Mouse (Mus musculus) retina, postnatal 1 day (tissue): ENCODE results near the gene Endod1.
"Not testable (repeated sequence)": the region's sequence is repeated elsewhere in the genome, so short reads cannot be mapped to it uniquely, and the experiment has no call there.

ENCODE experiments used
- DNase-seq: peaks from one replicate; pipeline ENCODE4 v3.0.0-alpha.2; 2012

Gene Endod1

DNA sequence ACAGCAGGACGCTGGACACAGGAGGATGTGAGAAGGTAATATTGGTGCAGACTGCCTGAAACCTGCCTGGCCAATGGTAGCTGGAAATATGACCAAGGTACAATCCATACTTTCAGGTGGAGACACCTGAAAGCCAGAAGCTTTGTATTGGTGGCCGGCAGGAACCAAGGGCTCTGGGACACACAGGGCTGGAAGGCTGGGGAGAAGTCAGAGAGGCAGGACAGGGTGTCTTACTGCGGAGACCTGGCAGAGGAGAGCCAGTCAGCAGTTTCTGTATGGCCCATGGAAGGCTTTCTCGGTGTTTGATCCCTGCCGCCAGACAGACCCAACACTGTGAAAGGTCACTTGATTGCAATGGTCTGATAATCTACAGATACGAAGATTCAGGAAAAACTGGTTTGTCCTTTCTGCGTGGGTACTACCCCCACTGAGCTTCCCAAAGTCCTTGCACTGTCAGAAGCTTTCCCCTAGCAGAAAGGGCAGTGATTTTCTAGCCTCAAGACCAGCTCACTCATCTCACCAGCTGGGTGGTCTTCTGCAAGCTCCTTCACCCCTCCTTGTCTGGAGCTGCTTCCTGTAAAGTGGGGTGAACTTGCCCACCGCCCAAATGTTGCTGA is 1.4 kb downstream of the Endod1 start:
- no peak for DNase-seq

DNA sequence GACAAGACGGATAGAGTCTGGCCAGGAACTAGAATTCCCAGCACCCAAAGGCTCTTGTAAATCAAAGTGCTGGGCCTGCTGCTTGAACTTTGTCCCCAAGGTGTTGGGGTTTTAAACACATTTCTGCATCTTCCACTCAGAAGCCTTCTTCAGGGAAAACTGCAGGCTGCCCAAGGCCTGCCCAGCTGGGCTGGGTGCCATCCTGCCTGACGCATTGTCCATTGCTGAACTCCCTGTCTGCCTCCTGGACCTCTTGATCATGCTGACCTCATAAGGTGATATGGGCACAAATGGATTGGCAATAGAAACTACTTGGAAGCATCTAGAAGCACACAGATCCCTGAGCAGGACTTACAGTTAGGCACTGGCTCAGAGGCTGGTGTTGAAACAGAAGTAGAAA is 3.2 kb downstream of the Endod1 start:
- DNase-seq, result no peak

DNA sequence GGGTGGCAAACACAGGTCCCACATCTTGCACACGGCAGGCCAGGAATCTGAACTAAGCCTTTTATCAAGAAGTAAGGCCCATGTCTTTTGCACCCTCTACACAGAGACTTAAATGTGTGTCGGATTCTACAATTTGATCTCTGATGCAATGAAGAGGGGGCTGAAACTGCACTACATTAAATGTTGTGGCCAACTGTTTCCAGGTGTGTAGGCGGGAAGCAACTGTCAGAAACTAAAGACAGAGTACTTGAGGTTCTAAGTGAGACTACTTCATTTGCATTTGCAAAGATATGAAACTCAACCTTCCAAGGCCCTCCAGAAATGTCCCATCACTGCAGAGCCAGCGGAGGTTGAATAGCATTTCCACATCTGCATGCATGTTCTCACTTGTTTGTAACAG is 5.2 kb downstream of the Endod1 start:
- no peak for DNase-seq

DNA sequence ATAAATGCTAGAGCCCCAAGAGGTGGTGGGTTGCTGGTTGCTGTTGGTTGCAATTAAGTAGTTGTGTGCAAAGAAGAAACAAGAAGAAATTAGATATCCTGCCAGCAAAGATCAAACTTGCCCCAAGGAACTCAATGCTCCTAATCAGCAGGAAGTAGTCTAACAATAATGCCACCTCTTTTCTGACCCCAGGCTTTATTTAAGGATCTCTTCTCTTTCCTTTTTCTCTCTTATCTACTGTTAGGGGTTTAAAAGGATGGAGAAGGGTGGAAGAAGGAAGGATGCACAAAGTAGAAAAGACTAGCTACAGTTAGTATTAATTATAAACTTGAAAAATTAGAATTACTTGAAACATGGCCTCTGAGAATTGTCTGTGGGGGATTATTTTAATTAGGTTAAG is 8.9 kb downstream of the Endod1 start:
- DNase-seq, result no peak

DNA sequence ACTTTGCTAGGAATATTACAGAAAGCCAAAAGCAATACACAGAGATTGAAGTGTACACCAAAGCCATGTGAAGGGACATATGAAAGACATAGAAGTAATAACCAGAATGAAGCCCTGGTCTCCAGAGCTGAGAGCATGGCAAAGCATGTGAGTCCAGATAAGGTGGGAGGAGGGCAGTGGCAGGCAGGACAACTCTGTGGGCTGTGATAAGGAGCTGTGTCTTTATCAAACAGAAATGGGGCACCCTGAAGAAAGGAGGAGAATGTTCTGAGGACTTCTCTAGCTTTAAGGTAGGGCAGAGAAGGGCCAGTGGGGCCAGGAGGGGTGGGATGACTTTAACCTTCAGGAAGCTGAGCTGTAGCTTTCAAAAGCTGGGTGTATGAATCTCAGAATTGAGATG is 12.0 kb downstream of the Endod1 start:
- no peak for DNase-seq

DNA sequence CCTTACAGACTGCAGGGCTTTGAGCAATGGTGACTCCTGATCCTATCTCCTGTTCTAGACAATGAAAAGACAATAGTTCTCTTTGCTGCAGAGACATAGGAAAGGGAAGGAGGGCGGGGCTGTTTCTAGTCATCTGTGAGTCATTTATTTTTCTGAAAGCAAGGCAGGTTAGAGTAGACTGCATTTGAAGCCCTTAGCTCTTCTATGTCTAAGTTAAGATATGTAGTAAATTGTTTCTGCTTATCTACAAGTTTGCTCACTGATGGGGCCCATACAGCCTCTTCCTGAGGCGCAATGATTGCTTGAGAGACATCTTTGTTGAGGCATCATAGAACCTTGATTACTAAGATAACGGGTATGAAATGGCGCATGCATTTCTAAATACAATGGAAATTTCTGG is 13.5 kb downstream of the Endod1 start:
- no peak for DNase-seq

DNA sequence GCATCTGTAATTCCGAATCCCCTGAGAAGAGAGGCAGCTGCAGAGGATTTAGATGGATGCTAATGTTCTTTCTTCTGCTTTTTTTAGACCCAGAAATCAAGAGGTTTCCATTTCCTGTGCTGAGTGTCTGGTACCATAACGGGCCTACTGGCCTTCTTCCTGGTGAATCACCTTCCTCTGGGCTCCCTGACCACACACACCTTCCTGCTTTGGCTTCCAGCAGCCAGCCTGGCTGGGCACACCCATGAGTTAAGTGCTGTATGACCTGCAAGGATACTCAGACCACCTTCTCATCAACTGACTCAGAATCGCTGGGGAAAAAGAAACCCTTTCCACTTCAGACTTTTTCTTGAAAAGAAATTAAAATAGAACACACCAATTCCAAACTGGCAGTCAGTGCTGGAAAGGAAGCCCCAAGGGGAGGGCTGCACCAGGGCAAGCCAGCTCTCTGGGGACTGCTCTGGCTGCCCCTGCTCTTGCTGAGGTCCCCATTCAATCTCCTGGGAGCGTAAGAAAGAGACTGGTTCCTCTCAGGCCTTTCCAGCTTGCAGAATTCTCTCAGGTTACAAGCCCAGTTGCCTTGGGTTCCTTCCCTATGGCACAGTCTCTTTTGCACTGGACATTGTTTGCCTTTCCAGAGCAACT is 15.7 kb downstream of the Endod1 start:
- DNase-seq, result no peak

DNA sequence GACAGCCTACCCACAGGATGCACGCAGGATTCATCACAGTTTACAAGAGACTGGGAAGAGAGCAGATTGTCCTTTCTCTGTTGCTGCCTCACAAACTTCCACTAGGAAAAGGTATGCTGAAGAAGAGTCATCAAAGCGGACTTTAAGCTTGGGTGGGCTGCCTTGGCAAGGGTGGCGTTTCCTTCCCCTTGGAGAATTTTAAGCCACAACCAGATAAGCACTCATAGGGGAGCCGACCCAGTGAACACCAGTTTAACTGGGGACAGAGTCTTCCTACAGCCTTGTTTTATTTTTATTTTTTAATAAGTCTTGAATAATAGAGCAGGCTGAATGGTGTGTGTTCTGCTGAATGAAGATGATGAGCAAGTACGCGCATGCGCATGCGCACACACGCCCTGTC is 16.6 kb downstream of the Endod1 start:
- no peak for DNase-seq

DNA sequence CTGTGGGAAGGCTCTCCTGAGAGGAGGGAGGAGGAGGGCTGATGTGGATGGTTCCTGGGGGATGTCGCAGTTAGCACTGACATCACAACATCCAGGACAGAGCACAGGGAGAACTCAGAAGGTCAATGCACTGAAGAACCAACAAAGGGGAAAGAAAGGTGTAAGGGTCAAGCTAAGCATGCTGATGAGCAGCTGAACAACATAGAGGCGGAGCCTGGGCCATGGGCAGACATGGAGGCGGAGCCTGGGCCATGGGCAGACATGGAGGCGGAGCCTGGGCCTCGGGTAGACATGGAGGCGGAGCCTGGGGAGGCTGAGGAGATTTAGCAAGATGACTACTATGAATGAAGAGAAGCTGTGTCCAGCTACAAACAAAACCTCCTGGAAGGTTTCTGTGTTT is 17.8 kb downstream of the Endod1 start:
- DNase-seq, result peak; percentile 12

DNA sequence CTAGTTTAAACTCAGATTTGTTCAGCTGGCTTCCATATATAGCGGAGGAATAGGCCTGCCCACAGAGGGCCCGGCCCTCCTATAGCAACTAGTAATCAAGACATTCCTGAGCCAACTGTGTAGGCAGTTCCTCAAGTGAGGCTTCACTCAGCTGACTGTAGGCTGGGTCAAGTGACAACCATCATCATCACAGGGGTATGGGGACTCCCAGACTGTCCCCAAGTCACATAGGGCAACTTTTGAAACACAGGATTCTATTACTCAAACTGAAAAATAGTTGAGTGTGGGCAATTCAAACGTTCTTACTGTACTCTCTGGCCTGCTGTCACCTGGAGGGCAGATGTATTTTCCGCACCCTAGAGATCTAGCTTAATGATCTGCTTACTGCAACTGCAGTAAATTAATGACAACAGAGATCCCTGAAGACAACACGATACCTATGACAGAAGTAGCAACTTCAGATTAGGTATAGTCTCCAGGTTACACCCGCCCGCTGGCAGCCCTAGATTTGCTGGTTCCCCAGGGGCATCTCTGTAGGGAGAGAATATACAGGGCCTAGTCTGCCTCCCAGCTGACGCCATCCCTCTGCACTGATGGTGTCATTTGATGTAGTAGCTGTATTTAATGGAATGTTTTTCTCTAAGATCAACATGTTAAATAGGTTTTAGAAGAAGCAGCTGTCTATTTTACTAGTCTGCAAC is 19.1 kb downstream of the Endod1 start:
- DNase-seq, result no peak

DNA sequence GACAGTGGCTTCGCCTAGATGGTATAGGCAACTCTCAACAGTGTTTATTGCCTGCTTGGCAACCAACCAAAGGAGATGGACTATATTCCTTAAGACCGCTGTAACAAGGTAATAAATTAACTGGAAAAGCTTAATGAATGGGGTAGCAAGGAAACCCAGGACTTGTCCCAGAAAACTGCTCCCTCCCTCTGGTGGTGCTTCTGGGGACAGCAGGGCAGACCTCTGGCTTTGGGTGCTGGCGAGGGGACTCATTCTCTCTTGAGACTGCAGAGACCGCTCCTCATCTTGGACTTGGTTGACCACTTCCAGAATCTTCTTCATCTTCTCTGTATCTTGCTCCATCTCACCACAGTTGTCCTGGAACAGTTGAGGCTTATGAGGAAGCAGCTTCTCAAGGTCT is 24.3 kb downstream of the Endod1 start:
- no peak for DNase-seq

DNA sequence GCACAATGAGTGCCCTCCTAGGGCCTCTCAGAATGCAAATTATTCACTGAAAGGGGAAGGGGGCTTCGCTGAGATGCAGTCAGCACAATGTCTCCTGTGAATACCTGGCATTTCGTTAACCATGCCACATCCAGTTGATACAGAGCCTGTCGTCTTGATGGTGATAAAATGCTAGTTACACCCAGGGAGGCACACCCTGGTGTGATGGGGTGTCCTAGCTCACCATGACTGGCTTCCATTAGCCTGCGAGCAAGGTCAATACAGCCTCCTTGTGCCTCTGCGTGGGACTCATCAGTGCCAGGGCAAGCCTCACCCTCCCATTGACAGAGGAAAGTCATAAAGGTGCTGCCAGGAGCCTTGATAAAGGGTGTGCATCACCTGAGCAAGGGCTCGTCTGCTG is 26.5 kb downstream of the Endod1 start:
- DNase-seq, result no peak

DNA sequence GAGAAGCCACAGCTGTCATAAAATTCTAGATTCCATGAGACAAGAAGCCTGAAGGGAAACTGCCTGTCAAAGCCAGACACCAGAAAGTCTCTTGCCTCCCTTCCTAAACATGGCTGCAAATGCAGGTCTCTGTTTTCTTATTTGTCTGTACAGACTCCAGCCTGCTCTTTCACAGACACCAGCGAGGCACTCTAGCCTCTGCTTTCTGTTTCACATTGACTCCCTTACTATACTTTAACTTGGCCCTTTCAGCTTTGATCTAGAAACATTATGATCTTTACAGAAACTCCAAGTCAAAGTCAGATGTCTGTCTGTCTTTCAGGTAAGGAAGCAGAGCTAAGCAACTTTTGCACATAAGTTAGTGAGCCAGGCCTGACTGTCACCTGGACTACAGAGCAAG is 29.0 kb downstream of the Endod1 start:
- no peak for DNase-seq

DNA sequence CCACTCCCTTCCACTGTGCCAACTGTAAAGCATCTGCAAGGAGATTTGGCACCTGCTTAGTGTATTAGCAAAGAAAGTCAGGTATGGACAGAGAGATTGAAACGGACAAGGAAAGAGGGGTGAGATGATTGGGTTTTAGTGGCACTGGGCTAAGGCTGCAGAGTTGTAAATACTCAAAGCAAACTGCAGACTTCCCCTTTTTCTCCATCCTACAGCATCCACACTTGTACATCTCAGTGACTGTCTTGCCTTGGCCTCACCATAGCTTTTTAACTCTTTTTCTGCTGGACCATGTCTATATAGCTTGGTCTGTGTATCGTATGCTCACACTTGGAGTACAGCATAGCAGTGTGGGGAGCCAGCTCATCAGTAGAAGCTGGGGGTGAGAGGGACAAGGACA is 30.5 kb downstream of the Endod1 start:
- DNase-seq, result no peak

DNA sequence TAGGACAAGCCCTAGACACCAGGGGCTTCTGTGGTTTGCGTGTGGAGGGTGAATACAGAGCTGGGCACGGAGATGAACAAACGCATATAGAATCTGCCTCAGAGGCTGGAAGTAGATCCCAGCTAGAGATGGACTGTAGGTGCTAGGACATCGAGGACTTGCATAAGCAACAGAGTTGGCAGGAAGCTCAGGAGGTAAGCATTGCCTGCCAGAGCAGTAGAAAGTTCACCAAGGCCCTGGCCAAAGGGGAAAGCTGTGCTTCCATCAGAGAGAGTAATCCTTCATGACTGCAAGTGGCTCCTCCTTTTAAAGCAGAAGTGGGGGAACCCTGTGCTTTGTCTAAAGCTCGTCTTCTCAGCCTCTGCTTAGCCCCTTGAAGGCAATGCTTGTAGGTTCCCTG is 31.9 kb downstream of the Endod1 start:
- DNase-seq, result no peak

DNA sequence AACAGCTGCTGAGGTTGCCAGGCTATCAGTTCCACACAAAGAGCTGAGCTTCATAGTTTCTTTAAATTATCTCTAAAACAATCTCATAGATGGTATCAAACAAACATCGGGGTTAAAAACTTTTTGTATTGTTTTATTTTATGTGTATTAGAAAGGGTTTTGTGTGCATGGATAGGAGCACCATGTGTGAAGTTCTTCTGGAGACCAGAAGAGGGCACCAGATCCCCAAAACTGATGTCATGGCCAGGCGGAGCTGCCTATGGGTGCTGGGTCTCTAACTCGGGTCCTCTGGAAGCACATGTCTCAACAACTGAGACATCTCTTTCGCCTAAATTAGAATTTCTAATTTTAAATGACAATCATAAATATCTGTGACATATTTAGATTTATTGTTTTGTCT is 32.9 kb downstream of the Endod1 start:
- peak; percentile 39 for DNase-seq

DNA sequence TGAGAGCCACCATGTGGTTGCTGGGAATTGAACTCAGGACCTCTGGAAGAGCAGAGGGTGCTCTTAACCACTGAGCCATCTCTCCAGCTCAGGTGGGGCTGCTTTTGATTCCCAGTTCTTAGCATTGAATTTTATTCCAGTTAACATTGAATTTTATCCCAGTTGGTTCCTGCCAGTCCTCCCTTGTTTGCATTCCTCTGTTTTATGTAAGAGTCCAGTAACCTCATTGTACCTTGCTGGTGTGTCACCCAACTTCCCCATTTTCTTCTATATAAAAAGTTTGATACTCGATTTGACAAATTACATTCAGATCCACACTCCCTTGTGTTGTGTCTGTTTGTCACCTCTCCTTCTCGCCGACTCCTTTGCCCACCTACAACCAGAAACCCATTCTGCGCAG is 35.4 kb downstream of the Endod1 start:
- not testable (repeated sequence) for DNase-seq

DNA sequence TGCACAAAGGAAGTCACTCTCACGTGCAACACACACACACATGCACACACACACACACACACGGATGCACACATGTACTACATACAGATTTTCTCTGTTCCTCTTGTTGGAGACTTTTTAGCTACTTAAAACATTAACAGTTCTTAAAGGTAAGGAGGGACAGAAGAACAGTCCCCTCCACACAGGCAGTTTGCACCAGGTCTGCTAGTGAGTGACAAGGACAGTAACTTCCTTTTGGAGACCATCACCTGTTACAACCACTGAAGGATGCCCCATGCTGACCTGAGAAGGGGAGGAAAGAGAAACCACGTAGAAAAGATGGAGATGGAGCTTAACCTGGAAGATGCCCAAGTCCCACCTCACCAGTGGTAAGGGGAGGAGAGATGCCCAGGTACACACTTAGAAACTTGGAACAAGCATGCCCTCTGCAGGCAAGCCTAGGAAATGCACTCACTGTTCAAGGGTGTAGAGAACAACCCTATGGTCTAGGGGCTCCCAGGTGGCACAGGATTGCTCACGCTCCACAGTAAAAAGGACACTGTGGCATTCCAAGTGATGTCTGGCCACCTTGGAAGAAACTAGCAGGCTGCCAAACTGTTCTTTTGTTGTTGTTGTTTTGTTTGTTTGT is 39.2 kb downstream of the Endod1 start:
- peak; percentile 86 for DNase-seq

DNA sequence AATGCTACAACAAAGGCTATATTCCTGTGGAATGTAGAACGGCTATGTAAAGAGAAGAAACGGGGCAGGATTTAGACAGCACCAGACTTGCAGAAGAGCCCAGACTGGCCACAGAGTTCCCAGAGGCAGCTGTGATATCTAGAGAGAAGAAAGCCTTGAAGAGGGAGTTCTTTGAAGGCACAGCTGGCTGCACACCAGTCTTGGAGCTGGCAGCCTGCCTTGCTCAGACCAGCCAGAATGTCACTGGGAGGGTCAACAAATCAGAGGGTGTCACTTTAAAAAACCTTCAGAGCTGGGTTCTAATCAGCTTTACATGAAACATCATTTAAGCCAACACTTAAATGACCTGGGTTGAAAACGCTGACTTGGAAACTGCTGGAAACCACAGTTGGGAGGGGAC is 42.6 kb downstream of the Endod1 start:
- DNase-seq, result no peak

DNA sequence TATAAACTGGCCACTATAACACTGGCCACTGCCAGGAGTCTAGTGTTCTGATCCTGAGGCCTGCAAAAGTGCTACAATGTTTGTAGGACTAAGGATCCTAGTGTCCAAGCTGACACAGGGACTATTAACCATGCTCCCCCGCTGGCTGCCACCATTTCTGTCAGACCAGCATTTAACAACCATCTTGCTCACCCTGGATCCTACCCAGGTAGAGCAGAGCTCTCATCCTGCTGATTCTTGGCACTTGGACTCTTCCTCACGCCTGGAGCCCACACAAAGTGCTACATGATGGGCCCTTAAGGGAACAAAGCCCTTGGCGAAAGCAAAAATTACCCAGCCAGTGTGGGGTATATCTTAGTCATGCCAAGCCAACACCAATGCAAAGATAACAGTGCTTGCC is 44.4 kb downstream of the Endod1 start:
- no peak for DNase-seq

DNA sequence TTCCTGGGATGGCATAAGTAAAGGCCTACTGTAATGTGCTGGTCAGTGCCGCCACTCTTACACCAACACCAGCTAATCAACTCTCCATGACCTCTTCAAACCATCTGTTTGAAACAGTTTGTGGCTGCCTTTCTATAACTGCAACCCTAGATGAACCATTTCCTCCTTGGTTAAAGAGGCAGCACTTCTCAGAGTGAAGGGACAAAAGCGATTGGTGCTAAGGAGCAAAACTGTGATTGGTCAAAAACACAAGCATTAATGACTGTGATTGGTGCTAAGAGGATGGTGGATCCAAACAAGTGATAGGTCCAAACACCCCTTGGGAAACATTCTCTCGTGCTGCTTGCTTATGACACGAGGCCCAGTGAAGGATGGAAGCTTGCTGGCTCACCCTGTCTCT is 45.5 kb downstream of the Endod1 start:
- no peak for DNase-seq

DNA sequence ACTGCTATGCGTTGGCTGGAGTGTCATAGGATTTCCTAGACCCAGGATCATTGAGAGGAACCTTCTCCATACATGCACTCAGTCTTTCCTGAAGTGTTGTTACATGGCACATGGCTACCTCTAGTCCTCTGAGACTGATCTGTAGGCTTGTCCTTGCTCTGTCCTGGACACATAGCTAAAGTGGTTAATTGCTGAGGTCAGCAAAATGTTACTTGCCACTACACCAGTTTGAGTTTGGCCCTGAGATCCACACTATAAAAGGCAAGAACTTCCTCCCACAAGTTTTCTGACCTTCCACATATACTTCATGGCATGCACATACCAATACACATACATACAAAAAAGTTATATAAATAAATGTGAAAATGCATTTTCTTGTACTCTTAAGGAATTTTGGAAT is 64.7 kb downstream of the Endod1 start:
- DNase-seq, result no peak

DNA sequence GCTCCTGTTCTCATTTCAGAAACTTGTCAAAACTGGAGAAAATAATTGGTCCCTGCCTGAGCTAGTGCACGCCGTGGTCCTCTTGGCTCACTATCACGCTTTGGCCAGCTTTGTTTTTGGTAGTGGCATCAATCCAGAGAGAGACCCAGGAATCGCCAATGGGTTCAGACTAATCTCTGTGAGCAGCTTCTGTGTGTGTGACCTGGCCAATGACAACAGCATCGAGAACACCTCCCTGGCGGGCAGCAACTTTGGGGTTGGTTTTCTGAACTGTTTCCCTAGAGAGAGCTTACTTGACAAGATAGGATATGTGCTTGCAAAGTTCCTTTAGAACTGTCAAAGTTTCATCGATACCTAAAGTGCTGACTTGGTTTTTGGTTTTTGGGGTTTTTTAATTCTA is 66.8 kb downstream of the Endod1 start:
- no peak for DNase-seq

DNA sequence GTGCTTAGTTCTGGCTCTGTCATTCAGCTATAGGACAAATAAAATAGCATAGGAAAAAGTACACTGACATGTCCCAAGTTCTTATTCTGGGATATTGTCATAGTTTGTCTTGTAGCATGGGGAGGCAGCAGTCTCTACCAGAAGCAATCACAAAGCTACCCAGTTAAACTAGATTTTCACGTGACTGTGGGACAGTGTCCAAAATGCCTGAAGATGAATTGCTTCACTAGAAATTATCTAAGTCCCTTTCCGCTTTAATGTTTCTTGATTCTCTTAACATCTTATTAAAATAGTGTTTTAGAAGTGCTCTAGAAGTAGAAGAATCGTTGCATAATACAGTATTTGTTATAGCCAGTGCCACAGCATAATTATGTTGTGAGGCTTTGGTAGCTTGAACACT is 67.3 kb downstream of the Endod1 start:
- no peak for DNase-seq
